Mouse (Mus musculus) hindbrain, postnatal 0 days (tissue): Measurements from ENCODE around the gene Mllt10. TPM values are rescaled to one million over a fixed set of nuclear protein-coding genes. Genes with fewer than 3 reads are reported as not detected.

ENCODE experiments used
- ATAC-seq: fragments of 200-750 bp; cut with Nextera tagmentation; 2 replicates; pipeline ENCODE4 v1.8.0; 2017; ENCODE audit warnings: mild to moderate bottlenecking, moderate TSS enrichment, moderate library complexity
- DNase-seq: peaks from one replicate; pipeline ENCODE4 v3.0.0-alpha.2; 2015; ENCODE audit warnings: low spot score
- H3K27ac ChIP-seq: fragments of 300-500 bp; sonication (generic); 2 replicates; pipeline ENCODE4 v1.5.1; 2014; ENCODE audit warnings: mild to moderate bottlenecking
- H3K27me3 ChIP-seq: fragments of 300-500 bp; sonication (generic); 2 replicates; pipeline ENCODE4 v1.6.1; 2014; ENCODE audit warnings: low read length, mixed read lengths; ENCODE audit not compliant: insufficient read depth
- H3K36me3 ChIP-seq: fragments of 300-500 bp; sonication (generic); 2 replicates; pipeline ENCODE4 v1.6.1; 2014; ENCODE audit warnings: low read length, mixed read lengths; ENCODE audit not compliant: insufficient read depth
- H3K4me1 ChIP-seq: fragments of 300-500 bp; sonication (generic); 2 replicates; pipeline ENCODE4 v1.6.1; 2014; ENCODE audit warnings: antibody characterized with exemption, low read length, mixed read lengths; ENCODE audit not compliant: insufficient read depth
- H3K4me2 ChIP-seq: fragments of 300-500 bp; sonication (generic); 2 replicates; pipeline ENCODE4 v1.6.1; 2014; ENCODE audit warnings: low read depth, mild to moderate bottlenecking, low read length, moderate library complexity, mixed read lengths
- H3K4me3 ChIP-seq: fragments of 300-500 bp; sonication (generic); 2 replicates; pipeline ENCODE4 v1.5.1; 2014; ENCODE audit warnings: low read length
- H3K9ac ChIP-seq: fragments of 300-500 bp; sonication (generic); replicated peaks from 2 replicates; pipeline ENCODE4 v1.6.1; 2014; ENCODE audit warnings: mild to moderate bottlenecking, low read length, moderate library complexity, mixed read lengths
- H3K9me3 ChIP-seq: fragments of 300-500 bp; sonication (generic); 2 replicates; pipeline ENCODE4 v1.6.1; 2016; ENCODE audit warnings: low read length, mixed read lengths
- CTCF ChIP-seq: IDR thresholded peaks from 2 replicates; pipeline ENCODE4 v1.5.1; 2016; ENCODE audit warnings: antibody characterized with exemption, control low read depth, low read depth
- WGBS: fragments of 180-500 bp; shearing (Covaris S2); extraction: QIAGEN DNeasy Blood & Tissue Kit; methylation state at CpG from one replicate; pipeline ENCODE4 v1.1.7; 2014; 5-methylcytosine and 5-hydroxymethylcytosine counted together
- polyA plus RNA-seq: library from polyadenylated mRNA; unstranded; fragments of >200 nt; fragmentation: Nextera tagmentation; extraction: Ambion mirVana; gene quantifications from 2 replicates; pipeline ENCODE4 v1.2.1, GENCODE M21; 2015
- total RNA-seq: library from RNA; depleted of rRNA; stranded (reverse); fragments of >200 nt; gene quantifications from 2 replicates; pipeline ENCODE4 v1.2.3, GENCODE M21; 2014

Mllt10 gene
- total and polyA plus RNA-seq, 2 experiments from 2014 or later: 25.6 to 30.0 TPM

- Histone ChIP-seq H3K4me1 (no peaks in the 10 kb centered on the region), H3K27ac (no peak overlapping the region), H3K36me3 (peaks cover 9% of the 10 kb centered on the region; the same call in 1 of the 2 replicates), H3K9me3 (no peaks in the 10 kb centered on the region), H3K4me3 (no peak overlapping the region), H3K4me2 (no peak overlapping the region), H3K9ac (no peak overlapping the region), H3K27me3 (no peaks in the 10 kb centered on the region)
- 76% methylated on average over 5 of the region's 5 CpGs for WGBS
- DNase-seq: no peak
- ATAC-seq: no peak
- no peak for TF ChIP-seq CTCF
Measured at GRCm38 (mm10) chr2:18160992-18161391, 106.0 kb downstream of the Mllt10 start.

- Histone ChIP-seq H3K9ac (no peak overlapping the region), H3K27ac (no peak overlapping the region), H3K36me3 (peaks cover 9% of the 10 kb centered on the region; the same call in 1 of the 2 replicates), H3K4me2 (no peak overlapping the region), H3K4me1 (no peaks in the 10 kb centered on the region), H3K27me3 (no peaks in the 10 kb centered on the region), H3K9me3 (no peaks in the 10 kb centered on the region), H3K4me3 (no peak overlapping the region)
- WGBS: 75% methylated on average over 2 of the region's 2 CpGs
- ATAC-seq: no peak
- DNase-seq: no peak
- no peak for TF ChIP-seq CTCF
Measured at GRCm38 (mm10) chr2:18165511-18165910, 110.5 kb downstream of the Mllt10 start.

GRCm38 (mm10) chr2:18169174-18169948, 114.3 kb downstream of the Mllt10 start:
- no peaks in the 10 kb centered on the region for H3K4me1 ChIP-seq
- no peak overlapping the region for H3K9ac ChIP-seq
- ATAC-seq: no peak
- H3K27ac ChIP-seq: no peak overlapping the region
- H3K27me3 ChIP-seq: no peaks in the 10 kb centered on the region
- no peaks in the 10 kb centered on the region for H3K36me3 ChIP-seq
- 72% methylated on average over 1 of the region's 1 CpGs for WGBS
- no peak overlapping the region for H3K4me3 ChIP-seq
- H3K4me2 ChIP-seq: no peak overlapping the region
- DNase-seq: no peak
- no peak for TF ChIP-seq CTCF
- no peaks in the 10 kb centered on the region for H3K9me3 ChIP-seq

- Histone ChIP-seq H3K9me3 (no peaks in the 10 kb centered on the region), H3K4me1 (no peaks in the 10 kb centered on the region), H3K27ac (no peak overlapping the region), H3K4me2 (no peak overlapping the region), H3K27me3 (no peaks in the 10 kb centered on the region), H3K9ac (no peak overlapping the region), H3K36me3 (no peaks in the 10 kb centered on the region), H3K4me3 (no peak overlapping the region)
- DNase-seq: no peak
- TF ChIP-seq CTCF: no peak
- WGBS: 34% methylated on average over 1 of the region's 1 CpGs
- no peak for ATAC-seq
Measured at GRCm38 (mm10) chr2:18175234-18175633, 120.2 kb downstream of the Mllt10 start.

GRCm38 (mm10) chr2:18176235-18176634, 121.2 kb downstream of the Mllt10 start:
- no peak for ATAC-seq
- Histone ChIP-seq H3K27ac (no peak overlapping the region), H3K4me1 (no peaks in the 10 kb centered on the region), H3K9me3 (no peaks in the 10 kb centered on the region), H3K36me3 (no peaks in the 10 kb centered on the region), H3K4me3 (no peak overlapping the region), H3K27me3 (no peaks in the 10 kb centered on the region), H3K9ac (no peak overlapping the region), H3K4me2 (no peak overlapping the region)
- TF ChIP-seq CTCF: no peak
- DNase-seq: no peak
- 94% methylated on average over 3 of the region's 3 CpGs for WGBS

- Histone ChIP-seq H3K4me1 (no peaks in the 10 kb centered on the region), H3K27me3 (no peaks in the 10 kb centered on the region), H3K9me3 (no peaks in the 10 kb centered on the region), H3K4me2 (no peak overlapping the region), H3K27ac (no peak overlapping the region), H3K36me3 (no peaks in the 10 kb centered on the region), H3K4me3 (no peak overlapping the region), H3K9ac (no peak overlapping the region)
- 98% methylated on average over 5 of the region's 5 CpGs for WGBS
- DNase-seq (no peak), ATAC-seq (no peak)
- no peak for TF ChIP-seq CTCF
Measured at GRCm38 (mm10) chr2:18180323-18180722, 125.3 kb downstream of the Mllt10 start.

- no peak for ATAC-seq
- 93% methylated on average over 3 of the region's 3 CpGs for WGBS
- DNase-seq: no peak
- no peak overlapping the region for H3K4me3 ChIP-seq
- no peak overlapping the region for H3K9ac ChIP-seq
- TF ChIP-seq CTCF: no peak
- no peaks in the 10 kb centered on the region for H3K4me1 ChIP-seq
- H3K4me2 ChIP-seq: no peak overlapping the region
- no peaks in the 10 kb centered on the region for H3K9me3 ChIP-seq
- no peak overlapping the region for H3K27ac ChIP-seq
- H3K27me3 ChIP-seq: no peaks in the 10 kb centered on the region
- no peaks in the 10 kb centered on the region; the same call in 1 of the 2 replicates for H3K36me3 ChIP-seq
Measured at GRCm38 (mm10) chr2:18181631-18182030, 126.6 kb downstream of the Mllt10 start.
